Mouse (Mus musculus): Measurements from ENCODE around the gene Mrtfa. TPM values are rescaled to one million over a fixed set of nuclear protein-coding genes. Genes with fewer than 3 reads are reported as not detected.

Mrtfa gene
- polyA plus RNA-seq, 1 experiment from 2014 or later, result 26.2 TPM

DNA sequence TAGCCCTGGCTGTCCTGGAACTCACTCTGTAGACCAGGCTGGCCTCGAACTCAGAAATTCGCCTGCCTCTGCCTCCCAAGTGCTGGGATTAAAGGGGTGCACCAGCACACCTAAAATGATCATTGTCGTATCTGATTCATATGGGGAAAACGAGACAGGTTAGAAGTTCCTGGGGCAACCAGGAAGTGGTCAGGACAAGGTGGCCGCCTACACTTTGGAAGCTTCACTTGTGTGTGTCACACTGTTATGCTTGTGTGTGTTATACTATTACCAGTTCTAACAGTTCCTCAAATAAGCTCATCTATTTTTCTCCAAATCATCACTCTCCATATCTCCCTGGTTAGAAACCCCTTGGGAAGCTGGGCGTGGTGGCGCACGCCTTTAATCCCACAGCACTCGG is 110.2 kb downstream of the Mrtfa start:
- Histone ChIP-seq H3K9me3 (replicated peaks; ENCODE audit: control insufficient read depth, low read length) (no peaks in the 10 kb centered on the region), H3K36me3 (ENCODE audit: control insufficient read depth, insufficient read depth, low read length) (no peaks in the 10 kb centered on the region), H3K27ac (ENCODE audit: low read length) (no peak overlapping the region), H3K4me1 (ENCODE audit: control insufficient read depth, insufficient read depth, low read length) (0 out of 2 replicates have a peak, but pooled peaks cover 11% of the 10 kb centered on the region), H3K27me3 (ENCODE audit: control insufficient read depth, insufficient read depth, low read length) (no peaks in the 10 kb centered on the region), H3K4me3 (replicated peaks; ENCODE audit: low read length) (no peak overlapping the region), H3K4me2 (ENCODE audit: low read depth, low read length) (no peak overlapping the region), H3K9ac (ENCODE audit: low read length) (no peak overlapping the region)
- no peak for ATAC-seq (ENCODE audit: insufficient read depth, low FRiP score)
- WGBS, result 91% methylated on average over 9 of the region's 9 CpGs

DNA sequence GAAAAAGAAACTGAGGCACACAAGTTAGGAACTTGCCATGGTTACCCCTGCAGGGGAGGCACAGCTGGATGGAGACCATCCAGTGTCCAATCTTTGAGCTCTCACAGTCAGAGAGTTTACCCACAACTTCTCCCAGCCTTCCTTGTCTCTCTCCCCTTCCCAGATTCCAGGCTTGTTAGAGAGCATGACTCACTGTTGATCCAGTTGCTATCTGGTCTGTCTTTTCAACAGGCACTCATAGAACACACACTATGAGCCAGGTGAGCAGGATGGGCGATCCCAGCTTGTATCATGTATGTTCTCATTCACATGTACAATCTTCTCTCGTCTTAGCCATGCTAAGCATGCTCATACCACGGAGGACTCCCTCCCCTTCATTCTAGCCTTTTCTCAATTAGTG is 111.3 kb downstream of the Mrtfa start:
- Histone ChIP-seq H3K36me3 (ENCODE audit: control insufficient read depth, insufficient read depth, low read length) (no peaks in the 10 kb centered on the region), H3K4me3 (replicated peaks; ENCODE audit: low read length) (no peak overlapping the region), H3K27me3 (ENCODE audit: control insufficient read depth, insufficient read depth, low read length) (no peaks in the 10 kb centered on the region), H3K9me3 (replicated peaks; ENCODE audit: control insufficient read depth, low read length) (no peaks in the 10 kb centered on the region), H3K4me1 (ENCODE audit: control insufficient read depth, insufficient read depth, low read length) (0 out of 2 replicates have a peak, but pooled peaks cover 10% of the 10 kb centered on the region), H3K27ac (ENCODE audit: low read length) (no peak overlapping the region), H3K9ac (ENCODE audit: low read length) (no peak overlapping the region), H3K4me2 (ENCODE audit: low read depth, low read length) (no peak overlapping the region)
- WGBS, result 87% methylated on average over 3 of the region's 3 CpGs
- no peak for ATAC-seq (ENCODE audit: insufficient read depth, low FRiP score)

DNA sequence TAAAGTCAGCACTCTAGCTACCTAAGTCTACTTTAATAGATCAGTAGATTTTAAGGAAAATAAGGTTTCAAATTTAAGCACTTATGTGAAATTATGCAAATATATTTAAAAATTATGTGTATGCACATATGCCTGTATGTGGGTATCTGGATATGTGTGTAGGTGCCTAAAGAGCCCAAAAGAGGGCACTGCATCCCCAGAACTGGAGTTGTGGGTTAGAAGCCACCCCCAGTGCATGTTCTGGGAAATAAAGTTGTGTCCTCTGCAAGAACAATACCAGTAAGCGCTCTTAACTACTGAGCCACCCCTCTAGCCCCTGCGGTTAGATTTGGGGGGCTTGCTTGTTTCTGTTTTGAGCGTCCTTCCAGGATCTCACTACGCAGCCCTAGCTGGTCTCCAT is 113.0 kb downstream of the Mrtfa start:
- H3K27ac ChIP-seq (ENCODE audit: low read length), result no peak overlapping the region
- 97% methylated on average over 4 of the region's 4 CpGs for WGBS

DNA sequence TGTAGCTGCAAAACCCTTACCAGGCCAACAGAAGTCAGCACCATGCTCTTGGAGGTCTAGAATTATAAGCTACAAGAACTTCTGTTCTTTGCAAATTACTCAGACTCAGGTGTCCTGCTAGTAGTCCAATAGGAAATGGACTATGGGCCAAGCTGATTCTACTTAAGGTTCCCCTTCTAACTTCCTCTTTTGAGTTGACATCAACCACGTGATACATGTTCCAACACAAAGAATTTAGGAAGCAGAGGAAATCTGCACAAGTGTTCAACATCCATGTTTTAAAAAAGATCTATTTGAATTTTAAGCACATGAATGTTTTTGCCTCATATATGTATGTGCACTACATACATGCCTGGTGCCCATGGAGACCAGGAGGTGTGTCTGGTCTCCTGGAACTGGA is 116.0 kb downstream of the Mrtfa start:
- Histone ChIP-seq H3K4me1 (ENCODE audit: control insufficient read depth, insufficient read depth, low read length) (no peaks in the 10 kb centered on the region; the same call in 1 of the 2 replicates), H3K9me3 (replicated peaks; ENCODE audit: control insufficient read depth, low read length) (no peaks in the 10 kb centered on the region), H3K9ac (ENCODE audit: low read length) (no peak overlapping the region), H3K4me2 (ENCODE audit: low read depth, low read length) (no peak overlapping the region), H3K4me3 (replicated peaks; ENCODE audit: low read length) (no peak overlapping the region), H3K36me3 (ENCODE audit: control insufficient read depth, insufficient read depth, low read length) (no peaks in the 10 kb centered on the region), H3K27ac (ENCODE audit: low read length) (no peak overlapping the region), H3K27me3 (ENCODE audit: control insufficient read depth, insufficient read depth, low read length) (no peaks in the 10 kb centered on the region)
- 72% methylated on average over 1 of the region's 1 CpGs for WGBS
- no peak for ATAC-seq (ENCODE audit: insufficient read depth, low FRiP score)

More for the DNA sequence above, 113.0 kb downstream of the Mrtfa start:
- Histone ChIP-seq H3K4me3 (replicated peaks; ENCODE audit: low read length) (no peak overlapping the region), H3K27me3 (ENCODE audit: control insufficient read depth, insufficient read depth, low read length) (no peaks in the 10 kb centered on the region), H3K4me2 (ENCODE audit: low read depth, low read length) (no peak overlapping the region), H3K4me1 (ENCODE audit: control insufficient read depth, insufficient read depth, low read length) (no peaks in the 10 kb centered on the region), H3K9ac (ENCODE audit: low read length) (no peak overlapping the region), H3K36me3 (ENCODE audit: control insufficient read depth, insufficient read depth, low read length) (no peaks in the 10 kb centered on the region), H3K9me3 (replicated peaks; ENCODE audit: control insufficient read depth, low read length) (no peaks in the 10 kb centered on the region)
- no peak for ATAC-seq (ENCODE audit: insufficient read depth, low FRiP score)

DNA sequence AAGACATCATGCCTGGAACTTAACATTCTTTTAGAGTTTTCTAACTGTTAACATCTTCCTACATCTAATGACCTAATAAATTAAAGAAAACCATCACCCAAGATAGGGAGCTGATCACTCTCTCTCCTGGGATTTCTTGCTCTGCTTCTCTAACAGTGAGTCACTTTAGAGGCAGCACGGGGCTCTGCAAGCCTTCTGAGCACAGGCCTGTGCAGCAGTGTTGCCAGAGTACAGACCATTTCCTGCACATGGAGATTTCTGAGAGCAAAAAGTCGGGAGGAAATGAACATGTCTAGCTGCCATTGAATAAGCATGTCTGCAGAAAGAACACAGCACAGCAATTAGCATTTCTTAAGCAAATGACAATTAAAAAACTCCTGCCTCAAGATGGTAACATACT is 116.8 kb downstream of the Mrtfa start:
- peaks cover 4% of the 10 kb centered on the region; the same call in 1 of the 2 replicates for H3K9me3 ChIP-seq (replicated peaks; ENCODE audit: control insufficient read depth, low read length)
- H3K27me3 ChIP-seq (ENCODE audit: control insufficient read depth, insufficient read depth, low read length), result no peaks in the 10 kb centered on the region
- H3K9ac ChIP-seq (ENCODE audit: low read length), result no peak overlapping the region
- no peak overlapping the region for H3K4me2 ChIP-seq (ENCODE audit: low read depth, low read length)
- H3K4me3 ChIP-seq (replicated peaks; ENCODE audit: low read length), result no peak overlapping the region
- no peak for ATAC-seq (ENCODE audit: insufficient read depth, low FRiP score)
- 38% methylated on average over 2 of the region's 2 CpGs for WGBS
- no peak overlapping the region for H3K27ac ChIP-seq (ENCODE audit: low read length)
- H3K4me1 ChIP-seq (ENCODE audit: control insufficient read depth, insufficient read depth, low read length), result no peaks in the 10 kb centered on the region; the same call in 1 of the 2 replicates
- H3K36me3 ChIP-seq (ENCODE audit: control insufficient read depth, insufficient read depth, low read length), result no peaks in the 10 kb centered on the region

DNA sequence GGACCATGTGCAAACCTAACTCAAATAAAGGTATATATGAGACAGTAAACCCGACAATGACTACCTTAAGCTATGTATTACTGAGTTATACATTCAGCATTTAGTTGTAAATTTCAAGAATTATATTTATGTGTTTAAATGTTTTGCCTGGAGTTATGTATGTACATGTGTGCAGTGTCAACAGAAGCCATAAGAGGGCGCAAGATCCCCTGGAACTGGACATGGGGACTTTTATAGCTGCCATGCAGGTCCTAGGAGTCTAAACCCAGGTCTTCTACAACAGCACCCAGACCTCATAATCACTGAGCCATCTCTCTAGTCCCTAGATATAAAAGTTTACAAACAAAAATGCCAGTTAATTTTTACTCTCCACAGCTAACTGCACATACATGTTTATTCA is 117.8 kb downstream of the Mrtfa start:
- no peak for ATAC-seq (ENCODE audit: insufficient read depth, low FRiP score)

DNA sequence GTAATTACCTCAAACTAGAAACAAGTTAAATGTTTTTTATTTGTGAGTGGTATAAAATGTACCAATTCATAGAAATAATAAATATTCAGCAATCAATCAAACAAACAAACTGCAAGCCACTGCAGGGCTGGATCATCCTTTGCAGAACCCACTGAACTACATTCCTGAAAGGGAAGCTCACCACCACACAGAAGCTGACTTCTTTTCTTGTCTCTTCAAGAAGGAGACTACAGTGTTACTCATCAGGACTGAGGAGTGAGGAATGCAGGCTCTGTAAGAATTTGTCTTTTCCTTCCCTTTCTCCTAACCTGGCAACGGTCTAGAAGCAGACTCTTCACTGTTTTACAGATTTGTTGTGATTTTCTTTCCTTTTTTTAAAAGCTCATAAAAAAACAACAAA is 120.1 kb downstream of the Mrtfa start:
- H3K4me3 ChIP-seq (replicated peaks; ENCODE audit: low read length), result no peak overlapping the region

More for the DNA sequence above, 117.8 kb downstream of the Mrtfa start:
- Histone ChIP-seq H3K9me3 (replicated peaks; ENCODE audit: control insufficient read depth, low read length) (peaks cover 8% of the 10 kb centered on the region; the same call in 1 of the 2 replicates), H3K4me2 (ENCODE audit: low read depth, low read length) (no peak overlapping the region), H3K9ac (ENCODE audit: low read length) (no peak overlapping the region), H3K27me3 (ENCODE audit: control insufficient read depth, insufficient read depth, low read length) (no peaks in the 10 kb centered on the region), H3K27ac (ENCODE audit: low read length) (no peak overlapping the region), H3K4me1 (ENCODE audit: control insufficient read depth, insufficient read depth, low read length) (no peaks in the 10 kb centered on the region; the same call in 1 of the 2 replicates), H3K4me3 (replicated peaks; ENCODE audit: low read length) (no peak overlapping the region), H3K36me3 (ENCODE audit: control insufficient read depth, insufficient read depth, low read length) (no peaks in the 10 kb centered on the region)
- WGBS, result 74% methylated on average over 2 of the region's 2 CpGs

DNA sequence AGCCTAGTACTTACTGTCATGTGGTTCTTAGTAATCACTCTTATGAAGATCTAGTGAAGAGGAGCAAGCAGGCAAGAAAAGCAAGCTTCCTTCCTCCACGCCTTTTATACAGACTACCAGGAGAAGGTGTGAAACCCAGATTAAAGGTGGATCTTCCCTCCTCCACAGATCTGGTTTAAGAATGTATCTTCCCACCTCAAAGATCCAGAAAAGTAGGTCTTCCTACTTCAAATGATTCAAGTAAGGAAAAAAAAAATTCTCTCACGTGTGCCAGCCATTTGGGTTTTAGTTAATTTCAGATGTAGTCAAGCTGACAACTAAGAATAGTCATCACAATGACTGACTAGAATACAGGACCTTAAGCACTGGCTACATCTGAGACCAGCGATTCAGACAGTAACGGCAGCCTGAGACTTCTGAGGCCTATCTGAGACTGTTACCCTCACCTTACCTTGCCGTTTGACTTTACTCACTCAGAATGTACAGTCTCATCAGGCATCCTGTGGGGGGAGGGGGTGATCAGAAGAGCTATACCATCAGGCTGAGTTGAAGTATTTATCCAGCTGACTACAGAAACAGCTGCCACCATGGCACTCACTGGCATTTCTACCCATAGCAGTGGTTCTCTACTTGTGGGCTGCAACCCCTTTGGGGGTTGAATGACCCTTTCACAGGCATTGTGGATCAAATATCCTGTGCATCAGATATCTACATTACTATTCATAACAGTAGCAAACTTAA is 121.7 kb downstream of the Mrtfa start:
- 93% methylated on average over 5 of the region's 5 CpGs for WGBS

More for the DNA sequence above, 120.1 kb downstream of the Mrtfa start:
- no peak for ATAC-seq (ENCODE audit: insufficient read depth, low FRiP score)
- H3K36me3 ChIP-seq (ENCODE audit: control insufficient read depth, insufficient read depth, low read length), result no peaks in the 10 kb centered on the region
- H3K27me3 ChIP-seq (ENCODE audit: control insufficient read depth, insufficient read depth, low read length), result no peaks in the 10 kb centered on the region
- no peak overlapping the region for H3K4me2 ChIP-seq (ENCODE audit: low read depth, low read length)
- WGBS, result 62% methylated on average over 1 of the region's 1 CpGs
- no peaks in the 10 kb centered on the region; the same call in 1 of the 2 replicates for H3K4me1 ChIP-seq (ENCODE audit: control insufficient read depth, insufficient read depth, low read length)
- H3K9me3 ChIP-seq (replicated peaks; ENCODE audit: control insufficient read depth, low read length), result peaks cover 8% of the 10 kb centered on the region; the same call in 1 of the 2 replicates
- no peak overlapping the region for H3K9ac ChIP-seq (ENCODE audit: low read length)
- H3K27ac ChIP-seq (ENCODE audit: low read length), result no peak overlapping the region

DNA sequence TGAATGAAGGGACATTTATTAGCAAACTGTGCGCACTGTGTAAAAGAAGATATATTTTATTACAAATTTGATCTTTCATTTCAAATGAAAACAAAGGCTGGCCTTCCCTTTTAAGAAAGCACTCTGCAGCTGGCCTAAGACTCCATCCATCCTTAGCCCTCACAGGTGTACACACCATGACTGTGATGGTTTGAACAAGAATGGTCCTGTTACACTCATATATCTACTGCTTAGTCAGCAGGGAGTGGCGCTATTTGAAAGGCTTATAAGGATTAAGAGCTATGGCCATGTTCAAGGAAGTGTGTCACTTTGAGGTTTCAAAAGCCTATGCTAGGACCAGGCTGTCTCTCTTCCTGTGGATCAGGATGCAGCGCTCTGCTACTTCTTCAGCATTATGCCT is 122.8 kb downstream of the Mrtfa start:
- 83% methylated on average over 3 of the region's 3 CpGs for WGBS
- Histone ChIP-seq H3K36me3 (ENCODE audit: control insufficient read depth, insufficient read depth, low read length) (no peaks in the 10 kb centered on the region), H3K4me1 (ENCODE audit: control insufficient read depth, insufficient read depth, low read length) (peaks cover 3% of the 10 kb centered on the region), H3K4me3 (replicated peaks; ENCODE audit: low read length) (no peak overlapping the region), H3K27ac (ENCODE audit: low read length) (no peak overlapping the region), H3K27me3 (ENCODE audit: control insufficient read depth, insufficient read depth, low read length) (no peaks in the 10 kb centered on the region), H3K9ac (ENCODE audit: low read length) (no peak overlapping the region), H3K4me2 (ENCODE audit: low read depth, low read length) (no peak overlapping the region), H3K9me3 (replicated peaks; ENCODE audit: control insufficient read depth, low read length) (peaks cover 8% of the 10 kb centered on the region; the same call in 1 of the 2 replicates)
- peak; percentile 74; the same call in 1 of the 2 replicates for ATAC-seq (ENCODE audit: insufficient read depth, low FRiP score)

More for the DNA sequence above, 121.7 kb downstream of the Mrtfa start:
- Histone ChIP-seq H3K36me3 (ENCODE audit: control insufficient read depth, insufficient read depth, low read length) (no peaks in the 10 kb centered on the region), H3K9me3 (replicated peaks; ENCODE audit: control insufficient read depth, low read length) (peaks cover 8% of the 10 kb centered on the region; the same call in 1 of the 2 replicates), H3K9ac (ENCODE audit: low read length) (no peak overlapping the region), H3K4me1 (ENCODE audit: control insufficient read depth, insufficient read depth, low read length) (no peaks in the 10 kb centered on the region; the same call in 1 of the 2 replicates), H3K4me3 (replicated peaks; ENCODE audit: low read length) (no peak overlapping the region), H3K27ac (ENCODE audit: low read length) (no peak overlapping the region), H3K4me2 (ENCODE audit: low read depth, low read length) (no peak overlapping the region), H3K27me3 (ENCODE audit: control insufficient read depth, insufficient read depth, low read length) (no peaks in the 10 kb centered on the region)
- ATAC-seq (ENCODE audit: insufficient read depth, low FRiP score), result no peak
